Mouse (Mus musculus) small intestine, adult 2 months (tissue): Measurements from ENCODE around the gene Map2k3.

Experiments
- CTCF ChIP-seq: fragments of 200-500 bp; IDR thresholded peaks from 2 replicates; pipeline ENCODE4 v1.5.1; 2012; ENCODE audit warnings: low read depth, mild to moderate bottlenecking, control low read depth, inconsistent platforms, low read length, moderate library complexity, mixed read lengths; ENCODE audit not compliant: insufficient replicate concordance, insufficient read length; ENCODE audit errors: extremely low read depth
- POLR2A ChIP-seq: fragments of 200-500 bp; IDR thresholded peaks from 2 replicates; pipeline ENCODE4 v1.6.1; 2012; ENCODE audit warnings: low read depth, mild to moderate bottlenecking, control low read depth, inconsistent platforms, low read length, moderate library complexity

DNA sequence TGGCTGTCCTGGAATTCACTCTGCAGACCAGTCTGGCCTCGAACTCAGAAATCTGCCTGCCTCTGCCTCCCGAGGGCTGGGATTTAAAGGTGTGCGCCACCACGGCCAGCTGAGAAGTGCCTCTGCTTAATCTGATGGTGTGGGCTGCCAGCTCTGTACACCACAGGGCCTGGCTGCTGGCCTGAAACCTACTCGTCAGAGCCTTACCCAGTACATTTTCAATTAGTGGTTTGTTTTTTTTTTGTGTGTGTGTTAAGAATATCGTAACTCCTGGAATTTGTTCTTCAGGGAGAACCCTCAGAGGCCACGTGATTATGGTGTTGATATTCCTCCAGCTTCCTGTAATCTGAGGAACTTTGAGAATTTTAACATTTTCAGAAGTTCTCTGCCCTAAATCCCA lies 29.8 kb upstream of the Map2k3 start:
- TF ChIP-seq CTCF (no peak), POLR2A (no peak)
